Mouse (Mus musculus) CH12.LX (cell line): ENCODE measurements around the gene Dmxl2. TPM values are rescaled to one million over a fixed set of nuclear protein-coding genes. Genes with fewer than 3 reads are reported as not detected.

Experiments used
- DNase-seq: peaks from one replicate; pipeline ENCODE4 v3.0.0-alpha.2; 2013; ENCODE audit errors: extremely low read depth
- H3K27ac ChIP-seq: 2 replicates; pipeline ENCODE4 v1.5.1; 2012; ENCODE audit warnings: low read depth, mild to moderate bottlenecking, control low read depth, moderate library complexity; ENCODE audit not compliant: insufficient read depth
- H3K27me3 ChIP-seq: replicated peaks from 2 replicates; pipeline ENCODE3; 2012; ENCODE audit warnings: inconsistent platforms
- H3K36me3 ChIP-seq, 2 experiments: replicated peaks in 1 of 2; 2 replicates each; pipeline versions ENCODE3 to v1.6.1; 2012; ENCODE audit warnings: inconsistent platforms in 1 of 2, low read length in 1 of 2, mild to moderate bottlenecking in 1 of 2, mixed read lengths in 1 of 2, moderate library complexity in 1 of 2; ENCODE audit not compliant: control insufficient read depth in 1 of 2, insufficient read depth in 1 of 2
- H3K4me1 ChIP-seq, 2 experiments: 2 replicates each; pipeline ENCODE4 v1.6.1; 2012; ENCODE audit warnings: inconsistent platforms in 1 of 2, moderate library complexity in 1 of 2; ENCODE audit not compliant: insufficient read depth in 2 of 2, control insufficient read depth in 1 of 2
- H3K4me2 ChIP-seq: 2 replicates; pipeline ENCODE4 v1.6.1; 2012; ENCODE audit warnings: low read depth, mild to moderate bottlenecking, control low read depth; ENCODE audit not compliant: poor library complexity, insufficient read depth, severe bottlenecking
- H3K4me3 ChIP-seq, 3 experiments: fragments of 150-350 bp in 1 of 3; sonication (generic) in 1 of 3; replicated peaks in 1 of 3; 2 replicates each; pipeline versions ENCODE3 to v1.5.1; 2011 to 2012; ENCODE audit warnings: low read depth in 2 of 3, low read length in 2 of 3, mild to moderate bottlenecking in 2 of 3, moderate library complexity in 2 of 3, control low read depth in 1 of 3, improper control_type of control experiment in 1 of 3, inconsistent platforms in 1 of 3, mixed read lengths in 1 of 3; ENCODE audit not compliant: poor library complexity in 1 of 3
- H3K79me2 ChIP-seq: replicated peaks from 2 replicates; pipeline ENCODE4 v1.6.1; 2012; ENCODE audit warnings: mild to moderate bottlenecking, moderate library complexity; ENCODE audit not compliant: control insufficient read depth, poor library complexity, insufficient read depth, severe bottlenecking; ENCODE audit errors: extremely low read depth
- H3K9ac ChIP-seq: 2 replicates; pipeline ENCODE4 v1.6.1; 2012; ENCODE audit warnings: low read depth, mild to moderate bottlenecking, control low read depth, moderate library complexity; ENCODE audit not compliant: insufficient read depth
- H3K9me3 ChIP-seq: replicated peaks from 2 replicates; pipeline ENCODE3; 2012; ENCODE audit warnings: low read length, inconsistent platforms, mixed read lengths
- BHLHE40 ChIP-seq: IDR thresholded peaks from 2 replicates; pipeline ENCODE4 v1.6.1; 2011; ENCODE audit warnings: mild to moderate bottlenecking, low read depth, low read length, improper control_type of control experiment
- CHD1 ChIP-seq: IDR thresholded peaks from 2 replicates; pipeline ENCODE4 v1.6.1; 2012; ENCODE audit warnings: low read depth, low read length, improper control_type of control experiment, inconsistent platforms
- CHD2 ChIP-seq: IDR thresholded peaks from 2 replicates; pipeline ENCODE4 v1.6.1; 2011; ENCODE audit warnings: low read length, improper control_type of control experiment
- CTCF ChIP-seq, 2 experiments: IDR thresholded peaks in 1 of 2; conservative IDR thresholded peaks in 1 of 2; 2 replicates each; pipeline ENCODE4 v1.5.1; 2011 to 2012; ENCODE audit warnings: low read depth in 2 of 2, low read length in 2 of 2, improper control_type of control experiment in 1 of 2, inconsistent platforms in 1 of 2, mild to moderate bottlenecking in 1 of 2, moderate library complexity in 1 of 2
- E2F4 ChIP-seq: IDR thresholded peaks from 2 replicates; pipeline ENCODE4 v1.6.1; 2011; ENCODE audit warnings: low read depth, low read length, improper control_type of control experiment; ENCODE audit not compliant: insufficient replicate concordance
- ELF1 ChIP-seq: IDR thresholded peaks from 2 replicates; pipeline ENCODE4 v1.6.1; 2014; ENCODE audit warnings: low read depth, mild to moderate bottlenecking, inconsistent platforms, low read length, improper control_type of control experiment
- EP300 ChIP-seq: IDR thresholded peaks from 2 replicates; pipeline ENCODE4 v1.6.1; 2011; ENCODE audit warnings: low read length, improper control_type of control experiment
- ETS1 ChIP-seq: conservative IDR thresholded peaks from 2 replicates; pipeline ENCODE4 v1.6.1; 2012; ENCODE audit warnings: low read depth, mild to moderate bottlenecking, inconsistent platforms, low read length, improper control_type of control experiment, moderate library complexity
- GABPA ChIP-seq: IDR thresholded peaks from 2 replicates; pipeline ENCODE4 v1.6.1; 2012; ENCODE audit warnings: low read depth, low read length, improper control_type of control experiment, inconsistent platforms; ENCODE audit not compliant: insufficient replicate concordance
- HCFC1 ChIP-seq: IDR thresholded peaks from 2 replicates; pipeline ENCODE4 v1.6.1; 2012; ENCODE audit warnings: low read depth, mild to moderate bottlenecking, inconsistent platforms, low read length, improper control_type of control experiment
- IRF4 ChIP-seq: IDR thresholded peaks from 2 replicates; pipeline ENCODE4 v1.6.1; 2014; ENCODE audit warnings: low read depth, mild to moderate bottlenecking, inconsistent platforms, low read length, improper control_type of control experiment
- JUN ChIP-seq: IDR thresholded peaks from 2 replicates; pipeline ENCODE4 v1.6.1; 2011; ENCODE audit warnings: low read depth, mild to moderate bottlenecking, low read length, improper control_type of control experiment, moderate library complexity; ENCODE audit not compliant: insufficient read depth
- JUND ChIP-seq: conservative IDR thresholded peaks from 2 replicates; pipeline ENCODE4 v1.6.1; 2011; ENCODE audit warnings: low read depth, low read length, improper control_type of control experiment
- KAT2A ChIP-seq: IDR thresholded peaks from 2 replicates; pipeline ENCODE4 v1.6.1; 2012; ENCODE audit warnings: low read length, improper control_type of control experiment, inconsistent platforms; ENCODE audit not compliant: insufficient replicate concordance
- MAFK ChIP-seq: IDR thresholded peaks from 2 replicates; pipeline ENCODE4 v1.6.1; 2011; ENCODE audit warnings: low read length, improper control_type of control experiment; ENCODE audit not compliant: insufficient replicate concordance
- MAX ChIP-seq: IDR thresholded peaks from 2 replicates; pipeline ENCODE4 v1.6.1; 2011; ENCODE audit warnings: low read length, improper control_type of control experiment
- MAZ ChIP-seq: IDR thresholded peaks from 2 replicates; pipeline ENCODE4 v1.6.1; 2012; ENCODE audit warnings: low read depth, mild to moderate bottlenecking, inconsistent platforms, low read length, improper control_type of control experiment, moderate library complexity
- MEF2A ChIP-seq: IDR thresholded peaks from 2 replicates; pipeline ENCODE4 v1.6.1; 2014; ENCODE audit warnings: low read depth, mild to moderate bottlenecking, inconsistent platforms, low read length, improper control_type of control experiment, borderline replicate concordance
- MXI1 ChIP-seq: IDR thresholded peaks from 2 replicates; pipeline ENCODE4 v1.6.1; 2011; ENCODE audit warnings: mild to moderate bottlenecking, low read depth, low read length, improper control_type of control experiment
- MYC ChIP-seq: IDR thresholded peaks from 2 replicates; pipeline ENCODE4 v1.6.1; 2011; ENCODE audit warnings: low read depth, mild to moderate bottlenecking, improper control_type of control experiment, low read length
- NELFE ChIP-seq: IDR thresholded peaks from 2 replicates; pipeline ENCODE4 v1.6.1; 2011; ENCODE audit warnings: low read depth, low read length, improper control_type of control experiment
- NRF1 ChIP-seq: IDR thresholded peaks from 2 replicates; pipeline ENCODE4 v1.6.1; 2014; ENCODE audit warnings: low read depth, mild to moderate bottlenecking, inconsistent platforms, low read length, improper control_type of control experiment, moderate library complexity
- PAX5 ChIP-seq: IDR thresholded peaks from 2 replicates; pipeline ENCODE4 v1.6.1; 2012; ENCODE audit warnings: low read length, inconsistent platforms, mixed read lengths
- POLR2A ChIP-seq: IDR thresholded peaks from 2 replicates; pipeline ENCODE4 v1.6.1; 2011; ENCODE audit warnings: low read depth, mild to moderate bottlenecking, improper control_type of control experiment, low read length
- POLR2AphosphoS2 ChIP-seq: IDR thresholded peaks from 2 replicates; pipeline ENCODE4 v1.6.1; 2011; ENCODE audit warnings: low read depth, low read length, improper control_type of control experiment
- RAD21 ChIP-seq: IDR thresholded peaks from 2 replicates; pipeline ENCODE4 v1.6.1; 2011; ENCODE audit warnings: low read depth, mild to moderate bottlenecking, low read length, improper control_type of control experiment, moderate library complexity
- RCOR1 ChIP-seq: conservative IDR thresholded peaks from 2 replicates; pipeline ENCODE4 v1.6.1; 2012; ENCODE audit warnings: low read depth, mild to moderate bottlenecking, inconsistent platforms, low read length, improper control_type of control experiment
- SIN3A ChIP-seq: IDR thresholded peaks from 2 replicates; pipeline ENCODE4 v1.6.1; 2012; ENCODE audit warnings: low read length, improper control_type of control experiment, inconsistent platforms
- SMC3 ChIP-seq: IDR thresholded peaks from 2 replicates; pipeline ENCODE4 v1.6.1; 2011; ENCODE audit warnings: low read depth, low read length, improper control_type of control experiment
- TBP ChIP-seq: conservative IDR thresholded peaks from 2 replicates; pipeline ENCODE4 v1.6.1; 2011; ENCODE audit warnings: low read depth, low read length, improper control_type of control experiment
- TCF12 ChIP-seq: IDR thresholded peaks from 2 replicates; pipeline ENCODE4 v1.6.1; 2014; ENCODE audit warnings: low read depth, mild to moderate bottlenecking, inconsistent platforms, low read length, improper control_type of control experiment
- UBTF ChIP-seq: IDR thresholded peaks from 2 replicates; pipeline ENCODE4 v1.6.1; 2012; ENCODE audit warnings: low read depth, mild to moderate bottlenecking, inconsistent platforms, low read length, improper control_type of control experiment, moderate library complexity
- USF1 ChIP-seq: IDR thresholded peaks from 2 replicates; pipeline ENCODE4 v1.6.1; 2014; ENCODE audit warnings: low read depth, mild to moderate bottlenecking, inconsistent platforms, low read length, improper control_type of control experiment
- USF2 ChIP-seq: conservative IDR thresholded peaks from 2 replicates; pipeline ENCODE4 v1.6.1; 2011; ENCODE audit warnings: low read depth, low read length, improper control_type of control experiment
- ZC3H11A ChIP-seq: IDR thresholded peaks from 2 replicates; pipeline ENCODE4 v1.6.1; 2012; ENCODE audit warnings: low read depth, mild to moderate bottlenecking, inconsistent platforms, low read length, improper control_type of control experiment
- ZKSCAN1 ChIP-seq: IDR thresholded peaks from 2 replicates; pipeline ENCODE4 v1.6.1; 2012; ENCODE audit warnings: low read depth, inconsistent platforms, low read length, improper control_type of control experiment, borderline replicate concordance
- ZMIZ1 ChIP-seq: IDR thresholded peaks from 2 replicates; pipeline ENCODE4 v1.6.1; 2012; ENCODE audit warnings: low read depth, mild to moderate bottlenecking, inconsistent platforms, low read length, improper control_type of control experiment
- ZNF384 ChIP-seq: IDR thresholded peaks from 2 replicates; pipeline ENCODE4 v1.6.1; 2012; ENCODE audit warnings: low read depth, low read length, improper control_type of control experiment, inconsistent platforms
- dilution Hi-C: fragments of 300-500 bp; cut with MboI; formaldehyde crosslinking; loops from 2 replicates; pipeline ENCODE4 v1.14.3; 2020; ENCODE audit warnings: low sequenced_read_pairs; ENCODE audit not compliant: extremely low pct_unique_long_range_greater_than_20kb, extremely low pct_ligation_motif_present
- in situ Hi-C: fragments of 300-500 bp; cut with MboI; formaldehyde crosslinking; loops from 3 replicates; pipeline ENCODE4 v1.14.3; 2019; ENCODE audit warnings: low sequenced_read_pairs, low pct_ligation_motif_present, low pct_unique_long_range_greater_than_20kb, mixed read lengths
- polyA plus RNA-seq: library from polyadenylated mRNA; unstranded; fragments of >175 nt; gene quantifications from 2 replicates; pipeline ENCODE4 v1.2.1, GENCODE M21; 2012; ENCODE audit warnings: low read depth; ENCODE audit not compliant: insufficient read length
- total RNA-seq, 2 experiments: library from RNA; depleted of rRNA; stranded (reverse); fragments of 300-350 nt in 1 of 2; fragments of >200 nt in 1 of 2; gene quantifications; 2 replicates each; pipeline ENCODE4 v1.2.3; 2012 to 2014

Gene Dmxl2
- total and polyA plus RNA-seq, 3 experiments = 21.8 to 23.7 (median 22.5) TPM

DNA sequence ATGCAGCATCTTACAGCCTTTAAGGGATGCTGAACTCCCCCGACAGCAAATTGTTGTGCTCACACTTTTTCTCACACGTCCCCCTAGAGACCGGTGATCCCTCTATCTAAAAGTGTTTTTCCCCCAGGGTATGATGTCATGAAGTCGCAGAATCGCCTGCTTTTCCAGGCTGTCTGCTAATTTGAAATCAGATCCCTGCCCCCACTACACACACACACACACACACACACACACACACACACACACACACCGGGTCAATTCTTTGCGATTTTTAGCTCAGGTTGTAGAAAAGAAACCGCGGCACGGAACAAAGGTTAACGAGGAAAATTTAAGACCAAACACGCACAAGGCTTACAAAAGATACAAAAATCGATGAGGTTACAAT lies 677 bp upstream of the Dmxl2 start:
- Histone ChIP-seq H3K36me3 (peaks cover 0 to 3% of the 10 kb centered on the region in 2 experiments), H3K4me2 (peak overlapping the region; percentile 79), H3K79me2 (peaks cover 11% of the 10 kb centered on the region), H3K4me1 (peaks cover 3 to 25% of the 10 kb centered on the region in 2 experiments), H3K9ac (0 out of 2 replicates have a peak overlapping the region, but pooled peaks have one; percentile 7), H3K27me3 (no peaks in the 10 kb centered on the region), H3K9me3 (no peaks in the 10 kb centered on the region)
- DNase-seq = no peak
- in situ Hi-C loops = no loop called here
- dilution Hi-C loops = no loop called here
- 0 out of 2 replicates have a peak, but pooled peaks have one; percentile 5 for TF ChIP-seq EP300
- TF ChIP-seq HCFC1 = no peak
- no peak for TF ChIP-seq CTCF (conservative IDR thresholded peaks at IDR 0.05 in 1 of 2, IDR thresholded peaks at IDR 0.05 in 1 of 2; ENCODE audit: low read depth in 2 of 2, low read length in 2 of 2)
- no peak; the same call in 1 of the 2 replicates for TF ChIP-seq MYC
- TF ChIP-seq ELF1 = no peak
- TF ChIP-seq IRF4 = no peak; the same call in 1 of the 2 replicates
- peak; percentile 57; the same call in 1 of the 2 replicates for TF ChIP-seq MEF2A
- no peak for TF ChIP-seq ZC3H11A
- peak; percentile 74; the same call in 1 of the 2 replicates for TF ChIP-seq CHD2
- TF ChIP-seq MXI1 = no peak
- TF ChIP-seq USF2 = no peak
- no peak for TF ChIP-seq NRF1
- TF ChIP-seq BHLHE40 = peak; percentile 49; the same call in 1 of the 2 replicates
- TF ChIP-seq ZMIZ1 = no peak
- TF ChIP-seq SMC3 = no peak
- no peak for TF ChIP-seq MAX
- no peak for TF ChIP-seq SIN3A
- TF ChIP-seq MAFK = no peak
- TF ChIP-seq RAD21 = no peak
- TF ChIP-seq POLR2A = no peak
- TF ChIP-seq ZNF384 = no peak
- TF ChIP-seq JUN = no peak
- TF ChIP-seq USF1 = no peak
- TF ChIP-seq GABPA = no peak
- no peak for TF ChIP-seq UBTF
- no peak for TF ChIP-seq POLR2AphosphoS2
- no peak for TF ChIP-seq TBP
- no peak for TF ChIP-seq RCOR1
- no peak for TF ChIP-seq MAZ
- peak; percentile 82 for TF ChIP-seq ETS1
- TF ChIP-seq PAX5 = no peak
- no peak for TF ChIP-seq E2F4
- no peak for TF ChIP-seq KAT2A
- TF ChIP-seq JUND = no peak
- no peak for TF ChIP-seq TCF12
- TF ChIP-seq NELFE = no peak
- no peak for TF ChIP-seq ZKSCAN1
- TF ChIP-seq CHD1 = no peak
- TF ChIP-seq, all 38 proteins: peak for 5
- H3K4me3 ChIP-seq = peak overlapping the region; percentile 10 to 94 (median 82)
- H3K27ac ChIP-seq = no peak overlapping the region
